Mouse (Mus musculus) heart, postnatal 36 days (tissue): ENCODE measurements around the gene Cfap61. TPM values are rescaled to one million over a fixed set of nuclear protein-coding genes. Genes with fewer than 3 reads are reported as not detected.

ENCODE experiments used
- DNase-seq, 2 experiments: peaks; one replicate each; pipeline ENCODE4 v3.0.0; 2021 to 2022
- intact Hi-C: fragments of 180-260 bp; cut with DNase I; formaldehyde crosslinking; loops from one replicate; pipeline ENCODE4 v1.15.1; 2025
- total RNA-seq, 2 experiments: library from RNA; stranded (reverse); gene quantifications; 2 replicates each; pipeline ENCODE4 v1.2.3; 2021

The Cfap61 gene
- total RNA-seq, 2 experiments from 2014 or later: 1.1 to 2.7 TPM

DNA sequence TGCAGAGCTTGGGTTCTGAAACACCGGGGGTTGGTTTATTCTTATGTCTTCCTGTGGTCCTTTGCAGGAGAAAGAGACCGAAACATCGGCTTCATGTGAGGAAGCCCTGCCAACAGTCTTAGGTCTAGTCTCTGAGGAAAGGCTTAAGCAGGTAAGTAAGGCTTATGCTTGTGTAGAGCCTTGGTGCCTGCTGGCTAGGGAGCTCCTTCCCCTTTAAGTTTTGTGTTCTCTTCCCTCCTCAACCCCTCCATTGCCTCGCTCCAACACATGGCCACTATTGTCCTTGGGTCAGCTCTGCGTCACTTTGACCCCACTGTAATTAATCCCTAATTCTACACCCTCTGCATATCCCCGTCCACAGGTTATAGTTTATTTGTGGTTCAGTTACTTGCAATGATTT is 74.2 kb downstream of the Cfap61 start:
- DNase-seq: no peak
- intact Hi-C loops: no loop called here

DNA sequence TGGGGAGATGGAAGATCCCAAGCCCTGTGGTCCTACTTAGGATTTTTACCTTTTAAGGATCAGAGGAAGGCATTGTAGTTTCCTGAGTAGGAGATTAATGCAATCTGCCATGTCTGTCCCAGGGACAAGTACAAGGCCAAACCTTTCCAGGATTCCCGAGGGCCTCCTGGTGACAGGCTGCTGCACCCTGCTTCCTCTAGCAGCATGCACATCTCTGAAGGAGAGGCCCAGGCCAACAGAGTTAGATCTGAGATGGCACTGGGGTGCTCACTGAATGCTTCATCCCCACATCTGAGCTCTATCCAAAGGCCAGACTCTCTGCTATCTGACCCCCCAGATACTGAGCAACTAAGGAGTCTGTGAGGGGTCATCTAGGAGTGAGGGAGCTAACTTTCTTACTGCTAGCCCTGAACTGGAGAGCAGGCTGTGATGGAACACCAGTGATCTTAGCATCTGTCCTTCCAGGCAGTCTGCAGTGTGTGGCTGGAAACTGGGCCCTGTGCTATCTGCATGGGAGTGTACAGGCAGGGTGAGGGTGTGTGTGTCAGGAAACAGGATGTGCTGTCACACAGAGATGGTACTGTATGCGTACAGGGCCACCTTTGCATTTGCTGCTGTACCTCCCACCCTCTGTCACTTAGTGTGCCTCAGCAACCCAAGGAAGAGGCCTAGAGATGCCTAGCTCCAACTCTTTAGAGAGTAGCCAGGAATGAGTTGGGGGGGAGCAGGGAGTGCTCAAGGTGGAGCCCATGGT is 75.2 kb downstream of the Cfap61 start:
- intact Hi-C loops: no loop called here
- no peak for DNase-seq

DNA sequence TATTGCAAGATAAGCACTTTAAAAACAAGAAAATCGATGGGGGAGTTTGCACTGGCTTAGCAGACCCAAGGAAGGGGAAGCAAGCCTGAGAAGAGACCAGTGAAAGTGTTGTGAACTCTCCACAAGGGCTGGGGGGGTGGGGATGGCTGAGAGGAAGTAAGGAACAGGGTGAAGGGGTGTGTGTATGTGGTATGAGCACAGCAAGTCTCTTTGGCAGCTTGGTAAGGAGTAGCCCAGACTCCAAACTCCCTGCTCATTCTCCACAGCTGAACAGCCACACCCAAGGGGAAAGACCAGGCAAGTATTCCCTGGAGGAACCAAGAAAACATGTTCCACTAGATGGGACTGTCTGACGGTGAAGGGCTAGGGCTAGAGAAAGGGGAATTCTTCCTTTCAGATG is 76.2 kb downstream of the Cfap61 start:
- intact Hi-C loops: no loop called here
- DNase-seq: peak in 1 of 2 experiments; percentile 4

DNA sequence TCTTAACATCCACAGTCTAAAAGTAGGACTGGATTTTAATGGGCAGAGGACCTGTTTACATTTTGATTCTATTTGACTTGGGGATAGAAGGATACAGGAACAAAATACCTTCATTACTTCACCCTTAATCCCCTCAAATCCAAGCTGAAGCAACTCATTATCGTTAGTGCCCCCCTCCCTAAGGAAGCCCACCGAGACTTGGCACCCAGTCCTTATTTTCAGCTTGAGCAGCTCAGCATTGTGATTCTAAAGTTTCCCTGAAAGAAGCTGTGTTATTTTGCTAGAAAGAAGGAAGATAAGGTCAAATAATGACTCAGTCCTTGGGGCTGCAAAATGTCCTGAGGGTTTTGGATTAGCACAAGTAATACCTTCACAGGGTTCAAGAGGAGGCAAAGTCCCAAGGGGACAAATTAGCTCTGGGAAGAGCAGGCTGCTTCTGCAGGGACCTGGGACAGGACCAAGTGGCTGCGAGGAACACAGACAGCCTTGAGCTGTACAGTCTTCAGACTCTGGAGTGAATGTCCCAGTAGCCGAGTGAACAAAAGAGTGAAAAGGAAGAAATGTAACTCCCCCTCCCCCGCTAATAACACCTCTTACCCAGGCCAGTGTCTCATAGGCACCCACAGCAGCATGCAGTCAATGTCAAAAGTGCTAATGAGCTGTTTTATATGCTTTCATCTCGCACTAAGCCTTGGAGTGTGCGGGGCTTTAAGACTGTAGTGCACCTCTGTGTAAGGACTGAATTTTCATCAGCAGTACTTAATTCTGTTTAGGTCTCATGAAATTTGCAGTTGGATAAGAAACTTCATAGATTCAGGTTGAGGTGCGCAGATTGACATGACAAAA is 81.0 kb downstream of the Cfap61 start:
- no peak for DNase-seq
- intact Hi-C loops: no loop called here

DNA sequence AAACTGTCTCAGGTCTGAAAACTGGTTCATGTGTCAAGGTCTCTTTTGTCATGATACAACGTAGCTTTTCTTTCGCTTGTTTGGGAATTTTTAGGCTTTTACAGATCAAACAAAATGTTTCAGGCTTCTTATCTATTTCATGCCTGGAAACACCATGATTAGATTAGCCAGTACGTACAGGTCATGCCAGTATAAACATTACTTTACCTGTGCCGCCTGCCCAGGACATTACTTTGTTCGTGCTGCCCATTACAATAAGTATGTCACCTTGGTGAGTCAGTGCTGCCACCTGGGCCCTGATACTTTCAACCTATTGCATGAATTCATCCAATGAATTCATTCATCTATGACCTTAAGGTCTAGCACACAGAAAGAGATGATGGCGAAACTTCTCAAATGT is 88.3 kb downstream of the Cfap61 start:
- DNase-seq: no peak
- intact Hi-C loops: no loop called here

DNA sequence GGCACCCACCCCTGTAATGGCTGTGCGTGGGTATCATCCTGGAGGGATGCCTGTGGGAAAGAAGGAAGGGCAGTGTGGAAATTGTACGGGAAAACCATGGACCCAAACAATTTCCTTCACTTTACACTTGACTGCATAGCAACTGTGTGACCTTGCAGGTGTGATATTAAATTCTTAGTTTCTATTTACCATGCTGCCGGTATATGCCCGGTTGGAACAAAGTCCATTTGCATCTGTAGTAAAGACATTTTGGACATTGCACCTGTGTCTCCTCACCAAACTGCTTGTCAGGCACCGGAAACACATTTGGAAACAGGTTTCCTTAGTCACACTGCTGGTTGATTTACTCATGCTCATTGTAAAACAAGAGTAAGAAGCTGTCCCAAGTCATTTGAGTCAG is 109.1 kb downstream of the Cfap61 start:
- intact Hi-C loops: no loop called here
- DNase-seq: no peak

DNA sequence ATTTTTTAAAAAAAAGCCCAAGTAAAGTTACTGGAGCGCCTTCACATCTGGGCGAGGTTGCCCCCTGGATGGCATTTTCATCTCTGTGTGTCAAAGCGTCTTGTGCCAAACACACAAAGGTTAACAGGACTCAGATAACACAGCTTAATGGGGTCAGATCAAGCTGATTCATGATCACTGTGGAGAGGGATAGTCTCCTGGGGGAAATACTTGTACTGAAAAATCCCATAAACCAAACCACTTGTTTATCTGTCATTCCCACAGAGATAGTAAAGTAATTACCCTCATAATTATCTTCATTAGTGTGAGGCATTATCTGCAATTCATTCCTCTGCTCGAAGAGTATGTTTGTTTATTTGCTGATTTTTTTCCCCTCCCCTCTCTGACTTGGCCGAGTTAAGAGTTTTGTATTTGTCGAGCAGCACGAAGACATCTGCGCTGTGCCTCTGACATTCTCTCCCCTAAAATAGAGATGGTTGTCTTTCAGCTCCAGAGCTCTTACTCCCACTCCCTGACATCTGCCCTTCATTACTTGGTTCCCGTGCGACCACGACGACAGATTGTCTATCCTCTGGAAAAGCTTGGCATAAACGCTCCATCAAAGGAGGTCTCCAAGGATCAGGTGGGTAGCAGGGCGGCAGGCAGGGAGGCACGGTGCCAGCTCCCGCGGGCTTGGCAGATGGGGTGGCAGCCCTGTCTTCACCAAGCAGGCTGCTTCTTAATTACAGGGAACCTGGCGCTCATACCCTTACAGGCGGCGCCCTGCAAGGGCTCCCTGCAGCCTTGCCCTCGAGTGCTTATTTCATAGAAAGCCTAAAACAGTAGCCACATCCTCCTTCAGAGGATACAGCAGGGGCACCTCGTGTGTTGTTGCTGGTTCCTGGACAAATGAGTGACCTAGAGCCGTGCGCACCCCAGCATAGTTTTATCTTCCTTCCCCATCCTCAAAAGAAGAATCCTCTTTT is 110.6 kb downstream of the Cfap61 start:
- DNase-seq: no peak
- intact Hi-C loops: no loop called here

DNA sequence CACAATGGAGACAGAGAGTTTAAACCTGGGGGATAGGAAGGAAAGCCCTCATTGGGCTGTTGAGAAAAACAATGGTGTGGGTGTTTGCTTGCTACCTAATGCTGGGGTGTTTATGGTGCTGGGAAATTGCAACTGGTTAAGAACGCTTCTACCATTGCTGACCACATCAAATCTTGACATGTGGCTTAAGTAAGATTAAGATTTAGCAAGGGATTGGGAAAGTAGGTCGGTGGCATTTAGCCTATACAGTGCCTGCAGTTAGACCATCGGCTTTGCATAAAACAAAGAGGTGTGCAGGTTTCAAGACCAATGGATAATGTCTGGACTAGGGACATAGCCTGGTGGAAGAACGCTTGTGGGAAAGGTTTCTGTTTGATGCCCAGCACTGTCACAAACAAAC is 113.1 kb downstream of the Cfap61 start:
- no peak for DNase-seq
- intact Hi-C loops: no loop called here

DNA sequence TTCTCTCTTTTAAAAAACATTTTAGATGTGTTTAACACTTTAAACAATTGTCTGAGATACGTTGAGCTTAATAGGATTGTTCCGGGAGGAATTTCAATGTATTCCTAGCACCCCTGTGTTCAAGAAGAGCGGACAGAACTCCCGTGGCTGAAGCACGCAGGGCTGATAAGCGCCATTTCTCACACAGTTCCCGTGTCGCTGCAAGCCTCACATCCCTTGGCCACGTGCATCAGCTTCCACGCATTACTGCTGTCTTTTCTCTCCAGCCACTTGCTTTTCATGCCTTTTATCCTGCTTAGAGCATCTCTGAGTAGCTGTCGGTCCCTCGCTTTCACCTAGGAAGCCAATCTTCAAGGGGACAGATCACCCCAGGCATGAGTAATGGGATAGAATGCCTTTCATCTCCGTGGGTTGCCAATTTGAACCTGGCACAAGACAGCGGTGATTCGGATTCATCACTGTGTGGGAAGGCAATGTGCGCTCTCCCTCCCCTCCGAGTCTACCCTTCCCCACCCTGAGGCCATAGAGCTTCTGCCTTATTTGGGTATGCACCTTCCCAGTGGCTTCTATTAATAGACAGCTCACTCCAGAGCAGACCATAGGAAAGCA is 113.7 kb downstream of the Cfap61 start:
- no peak for DNase-seq
- intact Hi-C loops: no loop called here

DNA sequence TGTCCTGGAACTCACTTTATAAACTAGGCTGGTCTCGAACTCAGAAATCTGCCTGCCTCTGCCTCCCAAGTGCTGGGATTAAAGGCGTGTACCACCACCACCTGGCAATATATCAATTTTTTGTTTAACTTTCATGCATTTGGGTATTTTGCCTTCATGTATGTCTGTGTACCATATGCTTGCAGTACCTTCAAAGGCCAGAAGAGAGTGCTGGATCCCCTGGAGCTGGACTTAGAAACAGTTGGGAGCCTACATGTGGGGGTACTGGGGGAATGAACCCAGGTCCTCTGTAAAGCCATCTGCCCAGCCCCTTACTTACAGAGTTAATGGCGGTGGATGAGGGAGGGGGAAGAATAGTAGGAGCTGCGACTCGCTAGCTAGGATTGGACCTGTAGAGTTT is 114.8 kb downstream of the Cfap61 start:
- DNase-seq: no peak
- intact Hi-C loops: no loop called here

DNA sequence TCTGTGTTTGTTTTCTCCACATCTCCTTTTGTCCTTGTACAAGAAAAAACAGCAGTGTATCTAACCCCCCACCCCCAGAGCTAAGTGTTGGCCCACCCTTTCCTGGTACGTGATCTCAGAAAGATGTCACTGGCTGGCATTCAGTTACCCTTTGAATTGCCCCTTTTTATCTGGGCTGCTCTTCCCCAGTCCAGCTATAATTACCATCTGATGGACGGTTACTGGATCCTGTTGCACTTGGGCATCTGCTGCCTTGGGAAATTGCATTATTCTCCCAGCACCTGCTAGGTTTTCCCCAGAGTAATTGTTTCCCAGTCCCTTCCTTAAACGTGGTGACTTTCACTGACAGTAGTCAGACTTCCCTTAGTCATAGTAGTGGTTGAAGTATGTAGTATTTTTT is 115.5 kb downstream of the Cfap61 start:
- no peak for DNase-seq
- intact Hi-C loops: no loop called here

DNA sequence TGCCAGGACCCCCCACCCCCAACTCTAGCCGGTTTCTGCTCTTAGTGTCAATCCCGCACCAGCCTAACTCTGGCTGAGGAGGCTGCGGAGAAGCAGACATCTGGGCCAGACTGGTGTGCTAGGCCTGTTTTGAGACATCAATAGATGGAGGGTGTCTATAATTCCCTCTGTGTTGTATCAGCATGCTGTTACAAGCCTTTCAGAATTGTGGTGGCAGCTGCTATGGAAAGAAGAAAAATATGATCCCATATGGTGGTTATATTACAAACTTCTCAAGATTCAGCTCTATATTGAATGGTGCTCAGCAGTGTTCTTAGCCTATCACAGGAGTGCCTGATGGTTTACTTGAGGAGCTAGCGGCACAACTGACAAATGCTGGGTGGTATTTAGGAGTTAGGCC is 116.8 kb downstream of the Cfap61 start:
- no peak for DNase-seq
- intact Hi-C loops: no loop called here

DNA sequence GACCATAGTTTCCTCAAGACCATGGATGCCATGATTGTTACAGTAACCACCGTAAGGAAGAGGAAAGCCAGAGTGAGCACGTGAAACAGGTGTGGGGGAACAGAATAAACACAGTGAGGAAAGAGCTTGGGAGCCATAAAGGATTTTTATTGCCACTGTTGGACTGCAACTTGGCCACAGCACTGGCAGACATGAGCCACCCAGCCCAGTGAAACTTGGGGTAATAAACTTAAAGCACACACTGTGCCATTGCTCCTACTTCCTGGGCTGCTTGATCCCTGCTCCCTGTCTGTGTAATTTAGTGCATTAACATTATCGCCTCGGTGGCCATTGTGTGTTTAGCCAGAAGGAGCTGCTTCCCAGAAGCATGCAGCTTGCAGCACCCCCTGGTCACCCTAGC is 122.5 kb downstream of the Cfap61 start:
- intact Hi-C loops: no loop called here
- no peak for DNase-seq

DNA sequence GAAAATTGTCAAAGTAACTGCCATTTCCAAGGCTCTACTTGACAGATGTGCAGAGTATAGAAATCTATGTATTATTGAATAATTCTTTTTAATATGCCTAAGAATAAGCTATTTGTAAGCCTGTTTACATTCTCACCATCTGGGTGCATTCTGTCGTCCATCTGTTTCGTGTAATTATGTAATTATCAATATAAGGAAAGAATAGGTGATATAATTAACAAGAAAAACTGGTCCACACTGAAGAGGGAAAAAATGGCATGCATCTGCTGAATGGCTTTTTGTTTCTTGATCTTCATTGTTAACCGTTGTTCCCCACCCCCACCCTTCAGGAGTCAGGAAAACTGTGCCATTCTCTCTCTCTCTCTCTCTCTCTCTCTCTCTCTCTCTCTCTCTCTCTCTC is 124.2 kb downstream of the Cfap61 start:
- no peak for DNase-seq
- intact Hi-C loops: no loop called here

DNA sequence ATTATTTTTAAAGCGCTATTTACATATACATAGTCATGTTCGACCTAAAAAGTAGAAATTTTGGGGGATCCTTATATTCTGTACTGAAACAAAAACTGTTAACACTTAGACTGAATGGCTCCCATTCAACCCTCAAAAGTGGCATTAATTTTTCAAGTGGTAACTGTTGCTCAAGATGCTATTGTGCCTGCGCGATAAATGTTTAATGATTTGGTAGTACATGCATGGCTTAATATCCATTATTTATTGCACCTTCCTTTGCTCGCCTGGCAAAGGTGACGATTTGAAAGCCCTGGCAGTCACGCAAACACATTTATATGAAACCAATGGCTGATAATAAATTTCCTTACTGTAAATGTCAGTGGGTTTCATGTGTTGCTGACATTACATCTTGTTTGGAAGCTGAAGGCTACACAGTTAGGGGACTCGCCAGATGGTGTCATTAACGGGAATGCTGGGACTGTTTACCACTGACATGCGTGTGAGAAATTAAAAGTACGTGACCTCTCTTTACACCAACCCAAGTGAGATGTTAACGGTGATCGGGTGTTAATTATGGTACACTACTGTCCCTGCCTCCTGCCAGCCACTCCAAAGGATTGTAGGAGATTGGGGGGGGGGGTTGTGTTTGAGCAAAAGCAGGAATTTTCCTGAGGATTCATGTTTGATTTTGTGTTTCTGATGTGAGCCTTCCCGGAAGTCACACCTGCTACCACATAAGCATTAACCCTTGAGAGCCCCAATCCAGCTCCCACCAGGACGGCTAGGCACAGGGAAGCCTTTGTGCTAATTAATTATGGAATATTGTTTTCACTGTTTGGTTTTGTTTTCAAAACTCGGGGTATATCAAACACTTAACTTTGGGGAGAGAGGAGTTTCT is 127.1 kb downstream of the Cfap61 start:
- intact Hi-C loops: no loop called here
- DNase-seq: no peak

DNA sequence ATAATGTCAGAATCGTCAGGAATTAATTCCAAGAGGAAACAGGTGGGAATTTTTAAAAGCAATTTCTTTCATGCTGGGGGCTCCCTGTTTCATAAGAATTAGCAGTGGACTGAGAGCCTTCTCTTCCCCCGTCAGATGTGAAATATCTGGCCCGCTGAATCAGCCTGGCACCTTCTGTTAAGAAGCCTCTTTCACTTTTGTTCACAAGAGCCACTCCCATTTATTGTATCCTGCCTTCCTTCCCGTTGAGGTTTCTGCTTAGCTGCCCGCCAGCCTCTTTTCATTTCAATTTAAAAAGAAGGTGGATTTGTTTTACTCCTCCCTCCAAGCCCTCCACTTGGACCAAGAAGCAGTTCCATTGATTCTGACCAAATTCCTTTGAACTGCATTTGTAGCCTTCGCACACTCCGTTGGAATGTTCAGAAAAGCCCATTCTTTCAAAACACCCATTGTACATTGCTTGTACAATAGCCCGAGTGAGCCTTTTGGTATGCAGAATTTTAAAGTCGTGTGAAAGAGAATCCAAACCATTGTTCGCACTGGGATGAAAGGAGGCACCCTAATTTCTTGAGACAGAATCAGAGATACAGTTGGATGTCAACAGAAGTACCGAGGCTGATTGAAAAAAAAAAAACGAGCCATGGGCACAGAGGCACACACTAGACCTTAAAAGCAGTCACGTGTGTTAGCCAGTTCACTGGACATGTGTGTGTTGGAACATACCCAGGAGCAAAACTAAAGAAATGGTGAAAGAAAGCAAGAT is 127.9 kb downstream of the Cfap61 start:
- DNase-seq: no peak
- intact Hi-C loops: no loop called here

DNA sequence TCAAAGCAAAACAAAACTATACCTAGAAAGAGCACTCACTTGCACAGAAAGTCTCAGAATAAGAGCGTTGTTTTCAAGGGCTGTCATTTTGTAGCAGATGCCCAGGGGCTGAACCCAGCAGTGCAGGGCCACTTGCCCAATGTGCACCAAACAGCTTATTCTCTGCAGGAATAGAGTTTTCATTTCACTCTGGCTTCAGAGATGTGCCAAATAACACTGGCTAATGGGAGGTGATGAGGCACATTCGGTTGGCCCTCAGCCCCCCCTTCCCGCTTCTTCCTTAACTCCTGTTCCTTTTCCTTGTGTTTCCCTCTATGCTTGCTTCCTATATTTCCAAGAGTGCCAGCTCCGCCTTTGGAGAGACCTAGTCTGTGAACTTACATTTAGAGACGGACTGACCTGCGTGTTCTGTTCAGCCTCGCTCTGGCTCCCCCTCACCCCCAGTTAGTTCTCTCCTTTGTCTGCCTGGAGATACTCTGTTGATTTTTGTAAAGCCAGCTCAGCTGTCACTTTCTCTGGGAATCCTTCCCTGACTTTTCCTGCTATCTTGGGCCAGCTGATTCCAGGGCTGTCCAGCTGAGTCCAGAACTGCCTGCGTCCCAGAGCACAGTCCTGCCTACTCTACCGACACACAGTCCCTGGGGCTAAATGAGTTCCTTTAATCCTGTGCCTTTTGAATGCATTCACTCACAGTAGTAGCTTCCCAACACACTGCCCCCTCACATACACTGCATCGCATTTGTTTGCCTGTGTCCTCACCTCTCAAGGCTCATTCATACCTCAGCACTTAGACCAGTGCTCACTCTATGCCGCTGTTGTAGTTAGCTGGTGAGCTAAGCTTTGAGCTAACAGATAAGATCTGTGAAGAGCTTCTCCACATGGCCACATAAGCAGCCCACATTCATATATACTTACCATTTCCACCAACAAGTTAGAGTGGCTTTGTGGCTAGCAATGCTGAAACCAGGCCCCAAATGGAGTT is 128.8 kb downstream of the Cfap61 start:
- intact Hi-C loops: no loop called here
- DNase-seq: no peak

DNA sequence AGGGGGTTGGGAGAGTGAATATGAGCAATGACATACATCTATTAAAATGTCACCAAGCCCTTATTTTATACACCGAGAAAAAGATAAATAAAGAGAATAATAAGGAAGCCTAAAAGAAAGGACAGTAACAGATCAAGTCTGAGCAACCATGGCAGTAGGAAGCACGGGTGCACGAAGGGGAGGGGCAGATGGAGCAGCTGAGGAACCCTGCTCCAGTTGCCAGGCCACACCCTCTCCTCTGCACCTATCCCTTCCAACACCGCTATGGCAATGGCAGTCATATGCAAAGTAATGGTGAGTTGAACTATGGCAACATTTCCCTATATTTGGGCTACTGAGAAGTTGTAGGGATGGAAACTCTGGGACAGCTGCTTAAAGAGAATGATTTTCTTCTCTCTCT is 132.8 kb downstream of the Cfap61 start:
- no peak for DNase-seq
- intact Hi-C loops: no loop called here
